Mouse (Mus musculus) lung, postnatal 0 days (tissue): ENCODE measurements around the gene Stag1.

ENCODE experiments used
- CTCF ChIP-seq: IDR thresholded peaks from 2 replicates; pipeline ENCODE4 v1.5.1; 2016; ENCODE audit warnings: antibody characterized with exemption, mild to moderate bottlenecking
- EP300 ChIP-seq: IDR thresholded peaks from 2 replicates; pipeline ENCODE4 v1.6.1; 2016; ENCODE audit warnings: antibody characterized with exemption, mild to moderate bottlenecking, control low read depth

DNA sequence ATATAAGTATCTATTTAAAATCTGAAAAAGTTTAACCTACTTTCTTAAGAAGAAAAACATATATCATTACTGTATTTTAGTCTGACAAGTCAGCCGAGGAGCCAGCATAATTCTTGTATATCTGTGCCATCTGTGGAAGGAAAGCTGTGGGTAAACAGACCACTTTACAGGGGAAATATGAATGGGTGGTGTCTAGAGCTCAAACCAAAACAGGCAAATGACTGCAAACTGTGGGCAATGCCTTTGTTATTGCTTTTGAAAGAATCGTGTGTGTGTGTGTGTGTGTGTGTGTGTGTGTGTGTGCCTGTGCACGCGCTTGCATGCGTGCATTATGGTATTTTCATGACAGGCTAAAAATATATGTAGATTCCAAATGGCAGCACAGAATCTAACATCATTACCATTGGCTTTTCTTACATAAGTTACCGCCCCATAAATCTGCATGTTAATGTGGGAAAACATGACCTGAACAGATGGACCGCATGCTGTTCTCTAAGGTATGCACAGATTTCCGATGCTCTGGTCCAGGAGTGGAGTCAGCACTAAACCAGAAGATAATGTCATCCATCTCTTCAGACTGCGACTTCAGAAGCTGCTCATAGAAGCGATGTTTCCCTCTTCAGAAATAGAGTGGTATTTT is 37.2 kb upstream of the Stag1 start:
- TF ChIP-seq CTCF (no peak), EP300 (peak; percentile 40; the same call in 1 of the 2 replicates)
